Mouse (Mus musculus): Measurements from ENCODE around the gene Kcnk7.

Gene Kcnk7

GRCm38 (mm10) chr19:5688200-5689087, 15.7 kb upstream of the Kcnk7 start, which contains the start of the genes Map3k11 and Pcnx3:
Gene Map3k11 (plus strand): TSS chr19:5688742.
Gene Pcnx3 (minus strand): TSS chr19:5688908.
- in situ Hi-C loops (cut with MboI; ENCODE audit: low pct_unique_long_range_greater_than_20kb in 1 of 2, low sequenced_read_pairs in 2 of 2, unreplicated experiment in 1 of 2) = no loop called here

GRCm38 (mm10) chr19:5689088-5689428, 15.1 kb upstream of the Kcnk7 start:
- in situ Hi-C loops (cut with MboI; ENCODE audit: low pct_unique_long_range_greater_than_20kb in 1 of 2, low sequenced_read_pairs in 2 of 2, unreplicated experiment in 1 of 2) = no loop called here

GRCm38 (mm10) chr19:5689565-5690342, 14.4 kb upstream of the Kcnk7 start:
- in situ Hi-C loops (cut with MboI; ENCODE audit: low pct_unique_long_range_greater_than_20kb in 1 of 2, low sequenced_read_pairs in 2 of 2, unreplicated experiment in 1 of 2) = no loop called here

- in situ Hi-C loops (cut with MboI; ENCODE audit: low pct_unique_long_range_greater_than_20kb in 1 of 2, low sequenced_read_pairs in 2 of 2, unreplicated experiment in 1 of 2) = no loop called here
Observed at GRCm38 (mm10) chr19:5690343-5690735, 13.8 kb upstream of the Kcnk7 start.

GRCm38 (mm10) chr19:5691601-5692000, 12.6 kb upstream of the Kcnk7 start:
- in situ Hi-C loops (cut with MboI; ENCODE audit: low pct_unique_long_range_greater_than_20kb in 1 of 2, low sequenced_read_pairs in 2 of 2, unreplicated experiment in 1 of 2) = no loop called here

- in situ Hi-C loops (cut with MboI; ENCODE audit: low pct_unique_long_range_greater_than_20kb in 1 of 2, low sequenced_read_pairs in 2 of 2, unreplicated experiment in 1 of 2) = no loop called here
Observed at GRCm38 (mm10) chr19:5692086-5692912, 11.9 kb upstream of the Kcnk7 start.

- in situ Hi-C loops (cut with MboI; ENCODE audit: low pct_unique_long_range_greater_than_20kb in 1 of 2, low sequenced_read_pairs in 2 of 2, unreplicated experiment in 1 of 2) = no loop called here
Observed at GRCm38 (mm10) chr19:5692913-5693396, 11.2 kb upstream of the Kcnk7 start.

GRCm38 (mm10) chr19:5693801-5694200, 10.4 kb upstream of the Kcnk7 start:
- in situ Hi-C loops (cut with MboI; ENCODE audit: low pct_unique_long_range_greater_than_20kb in 1 of 2, low sequenced_read_pairs in 2 of 2, unreplicated experiment in 1 of 2) = no loop called here

- in situ Hi-C loops (cut with MboI; ENCODE audit: low pct_unique_long_range_greater_than_20kb in 1 of 2, low sequenced_read_pairs in 2 of 2, unreplicated experiment in 1 of 2) = no loop called here
Observed at GRCm38 (mm10) chr19:5695849-5696462, 8.2 kb upstream of the Kcnk7 start.

GRCm38 (mm10) chr19:5704801-5705571, 819 bp downstream of the Kcnk7 start:
- in situ Hi-C loops (cut with MboI; ENCODE audit: low pct_unique_long_range_greater_than_20kb in 1 of 2, low sequenced_read_pairs in 2 of 2, unreplicated experiment in 1 of 2) = no loop called here

GRCm38 (mm10) chr19:5710068-5710467, 5.9 kb downstream of the Kcnk7 start:
- in situ Hi-C loops (cut with MboI; ENCODE audit: low pct_unique_long_range_greater_than_20kb in 1 of 2, low sequenced_read_pairs in 2 of 2, unreplicated experiment in 1 of 2) = loop anchor here in 1 of 2 experiments (5.0 kb wide), 1 partner anchor 67 kb away; no protein-coding TSS in a partner anchor

GRCm38 (mm10) chr19:5710581-5710980, 6.4 kb downstream of the Kcnk7 start:
- in situ Hi-C loops (cut with MboI; ENCODE audit: low pct_unique_long_range_greater_than_20kb in 1 of 2, low sequenced_read_pairs in 2 of 2, unreplicated experiment in 1 of 2) = loop anchor here in 1 of 2 experiments (5.0 kb wide), 1 partner anchor 67 kb away; no protein-coding TSS in a partner anchor

GRCm38 (mm10) chr19:5711218-5711617, 7.1 kb downstream of the Kcnk7 start:
- in situ Hi-C loops (cut with MboI; ENCODE audit: low pct_unique_long_range_greater_than_20kb in 1 of 2, low sequenced_read_pairs in 2 of 2, unreplicated experiment in 1 of 2) = loop anchor here in 1 of 2 experiments (5.0 kb wide), 1 partner anchor 66 kb away; no protein-coding TSS in a partner anchor

GRCm38 (mm10) chr19:5711907-5712460, 7.8 kb downstream of the Kcnk7 start:
- in situ Hi-C loops (cut with MboI; ENCODE audit: low pct_unique_long_range_greater_than_20kb in 1 of 2, low sequenced_read_pairs in 2 of 2, unreplicated experiment in 1 of 2) = loop anchor here in 1 of 2 experiments (5.0 kb wide), 1 partner anchor 65 kb away; no protein-coding TSS in a partner anchor

GRCm38 (mm10) chr19:5713255-5713654, 9.1 kb downstream of the Kcnk7 start:
- in situ Hi-C loops (cut with MboI; ENCODE audit: low pct_unique_long_range_greater_than_20kb in 1 of 2, low sequenced_read_pairs in 2 of 2, unreplicated experiment in 1 of 2) = loop anchor here in 1 of 2 experiments (5.0 kb wide), 1 partner anchor 64 kb away; no protein-coding TSS in a partner anchor

- in situ Hi-C loops (cut with MboI; ENCODE audit: low pct_unique_long_range_greater_than_20kb in 1 of 2, low sequenced_read_pairs in 2 of 2, unreplicated experiment in 1 of 2) = loop anchor here in 1 of 2 experiments (5.0 kb wide), 1 partner anchor 64 kb away; no protein-coding TSS in a partner anchor
Observed at GRCm38 (mm10) chr19:5713730-5714129, 9.6 kb downstream of the Kcnk7 start.
